Mouse (Mus musculus): Measurements from ENCODE around the gene Ccr3. TPM values are rescaled to one million over a fixed set of nuclear protein-coding genes. Genes with fewer than 3 reads are reported as not detected.
"Not testable (repeated sequence)": the region's sequence is repeated elsewhere in the genome, so short reads cannot be mapped to it uniquely, and the experiment has no call there.

The Ccr3 gene
- polyA plus RNA-seq, 2 experiments from 2014 or later, result 2.2 to 3.2 TPM

DNA sequence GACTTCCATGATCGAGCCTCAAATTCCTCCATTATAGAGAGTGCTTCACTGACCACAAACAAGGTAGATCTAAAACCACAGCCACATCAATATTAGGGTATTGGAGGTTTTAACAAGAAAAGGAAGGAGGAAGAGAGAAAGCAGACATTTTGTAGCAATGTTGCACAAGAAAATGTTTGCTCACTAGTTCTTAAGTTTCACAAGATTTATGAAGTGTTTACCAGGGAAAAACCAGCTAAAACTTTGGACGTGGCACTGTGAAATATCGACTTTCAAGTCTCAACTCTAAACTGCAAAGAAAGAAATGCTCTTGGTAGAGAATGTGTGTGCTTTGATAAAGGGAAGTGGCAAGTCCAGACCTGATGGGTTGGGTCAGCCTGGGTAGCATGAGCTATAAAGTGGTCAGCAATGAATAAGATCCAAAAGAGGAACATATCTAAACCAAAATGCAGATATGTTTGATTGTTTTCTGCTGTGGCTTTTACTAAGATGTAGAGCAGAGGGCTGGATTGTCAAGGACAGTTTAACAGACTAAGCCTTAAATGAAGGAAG is 34.5 kb downstream of the Ccr3 start:
- no peak for ATAC-seq

GRCm38 (mm10) chr9:124059660-124060352 is 38.0 kb downstream of the Ccr3 start:
- ATAC-seq, result no peak

GRCm38 (mm10) chr9:124061474-124062432 is 40.0 kb downstream of the Ccr3 start:
- not testable (repeated sequence) for ATAC-seq

- ATAC-seq, result no peak
These were observed 44.9 kb downstream of the Ccr3 start for GRCm38 (mm10) chr9:124066572-124067103.

DNA sequence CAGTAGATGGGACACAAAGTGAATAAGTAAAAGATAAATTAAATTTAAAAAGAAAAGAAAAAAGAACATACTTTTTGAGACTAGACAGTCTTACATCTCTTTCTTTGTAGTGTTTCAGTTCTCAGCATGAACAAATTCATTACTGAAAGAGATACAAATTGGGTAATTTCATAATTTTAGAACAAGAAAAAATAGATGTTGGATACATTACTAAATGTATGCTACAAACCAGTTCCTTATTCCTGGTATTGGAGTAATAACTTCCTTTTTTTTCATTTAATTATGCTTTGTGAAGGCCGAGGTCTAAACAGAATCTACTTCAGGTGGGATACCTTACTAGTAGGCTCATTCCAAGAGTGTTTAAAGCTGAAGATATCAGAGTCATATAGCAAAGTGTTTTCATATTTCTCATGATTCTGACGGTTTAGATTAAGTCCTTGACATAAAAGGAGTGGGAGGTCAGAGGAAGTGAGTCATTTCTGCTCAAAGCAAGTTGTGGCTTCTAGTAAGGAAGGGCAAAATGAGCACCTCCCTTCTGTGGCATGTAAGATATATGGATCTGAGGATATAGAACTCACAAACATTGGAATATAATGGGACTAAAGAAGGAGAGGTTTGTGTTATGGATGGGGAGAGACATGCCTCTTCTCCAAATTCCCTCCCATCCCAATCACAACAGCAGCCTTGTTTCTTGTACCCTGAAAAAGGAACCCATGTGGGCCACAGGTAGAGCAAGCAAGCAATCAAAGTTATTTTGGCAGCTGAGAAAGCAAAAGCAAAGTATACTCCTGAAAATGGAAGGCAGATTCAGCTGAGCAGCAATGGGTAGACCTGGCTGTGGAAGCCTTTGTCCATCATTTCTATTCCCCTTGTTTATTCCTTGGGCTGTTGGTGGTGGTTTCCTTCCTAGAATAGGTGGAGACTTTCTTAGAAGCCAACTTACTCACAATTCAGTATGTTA is 46.6 kb downstream of the Ccr3 start:
- peak; percentile 96 for ATAC-seq

- no peak for ATAC-seq
These were observed 49.7 kb downstream of the Ccr3 start for GRCm38 (mm10) chr9:124071506-124071905.

- peak; percentile 91 for ATAC-seq
These were observed 58.0 kb downstream of the Ccr3 start for GRCm38 (mm10) chr9:124079803-124080202.

- ATAC-seq, result not testable (repeated sequence)
These were observed 58.7 kb downstream of the Ccr3 start for GRCm38 (mm10) chr9:124080471-124080870.

Other genes with a start within 250 kb of the Ccr3 start
- 10 to 100 TPM; 25.3 to 37.5 TPM for gene Cxcr6, start 215.5 kb upstream of the Ccr3 start, polyA plus RNA-seq (2017; shearing (Covaris generic))
- 10 to 100 TPM; 34.5 to 69.7 TPM for gene Fyco1, start 170.1 kb upstream of the Ccr3 start, polyA plus RNA-seq (2017; shearing (Covaris generic))
- under 1 TPM; 0.12 to 0.61 TPM for gene Xcr1, start 159.9 kb upstream of the Ccr3 start, polyA plus RNA-seq (2017; shearing (Covaris generic))
- gene Ccr1, start 53.3 kb upstream of the Ccr3 start, polyA plus RNA-seq (2017; shearing (Covaris generic)), result under 1 TPM; 0.89 to 0.98 TPM
- gene Ccr1l1, start 43.6 kb upstream of the Ccr3 start, polyA plus RNA-seq (2017; shearing (Covaris generic)), result not detected
- 10 to 100 TPM; 48.7 to 51.9 TPM for gene Ccr2, start 80.0 kb downstream of the Ccr3 start, polyA plus RNA-seq (2017; shearing (Covaris generic))
- 1 to 10 TPM; 6.1 to 6.7 TPM for gene Ccr5, start 99.6 kb downstream of the Ccr3 start, polyA plus RNA-seq (2017; shearing (Covaris generic))